Mouse (Mus musculus): ENCODE data around the gene Zfpm1. TPM values are rescaled to one million over a fixed set of nuclear protein-coding genes. Genes with fewer than 3 reads are reported as not detected.

Zfpm1 gene
- total RNA-seq, 1 experiment from 2014 or later = 72.2 TPM

DNA sequence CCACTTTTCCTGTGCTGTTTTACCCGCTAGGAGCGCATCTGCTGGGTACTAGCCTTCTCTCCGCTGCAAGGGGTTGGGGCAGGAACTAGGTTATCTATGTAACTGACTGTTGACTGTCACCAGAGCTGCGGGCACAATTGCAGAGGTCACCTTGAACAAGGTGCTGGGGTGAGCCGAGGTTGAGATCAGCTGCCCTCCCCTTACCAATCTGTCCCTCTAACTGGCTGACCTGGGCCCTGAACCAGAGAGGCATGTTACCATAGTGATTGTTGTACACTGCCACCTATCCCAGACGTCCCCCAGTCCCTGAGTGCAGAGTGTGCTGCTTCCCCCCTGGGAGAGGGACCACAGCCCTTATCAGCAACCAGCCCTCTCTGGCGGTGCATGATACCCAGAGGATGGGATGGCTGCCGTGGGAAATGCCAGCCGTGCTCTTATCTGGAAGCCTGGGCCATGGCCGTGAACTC is 39.5 kb downstream of the Zfpm1 start:
- ATAC-seq (replicated peaks; ENCODE audit: low read depth, poor library complexity, severe bottlenecking) = peak; percentile 62

DNA sequence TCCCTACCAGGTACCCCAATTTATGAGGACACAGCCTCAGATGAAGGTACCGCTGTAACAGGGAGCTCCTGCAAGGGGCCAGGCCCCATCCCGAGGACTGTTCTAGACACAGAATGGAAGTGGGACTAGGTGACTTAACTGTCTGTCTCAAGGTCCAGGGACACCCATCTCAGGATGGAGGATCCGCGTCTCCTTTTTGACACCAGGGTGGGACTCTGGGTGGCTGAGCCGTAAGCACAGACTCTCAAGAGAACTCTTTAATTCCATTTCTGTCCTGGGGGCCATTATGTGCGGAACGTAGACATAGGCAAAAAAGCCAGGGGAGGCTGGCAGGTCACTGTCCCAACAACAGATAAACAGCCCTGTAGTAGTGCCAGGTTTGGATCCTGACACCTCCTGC is 40.2 kb downstream of the Zfpm1 start:
- ATAC-seq (replicated peaks; ENCODE audit: low read depth, poor library complexity, severe bottlenecking) = no peak

DNA sequence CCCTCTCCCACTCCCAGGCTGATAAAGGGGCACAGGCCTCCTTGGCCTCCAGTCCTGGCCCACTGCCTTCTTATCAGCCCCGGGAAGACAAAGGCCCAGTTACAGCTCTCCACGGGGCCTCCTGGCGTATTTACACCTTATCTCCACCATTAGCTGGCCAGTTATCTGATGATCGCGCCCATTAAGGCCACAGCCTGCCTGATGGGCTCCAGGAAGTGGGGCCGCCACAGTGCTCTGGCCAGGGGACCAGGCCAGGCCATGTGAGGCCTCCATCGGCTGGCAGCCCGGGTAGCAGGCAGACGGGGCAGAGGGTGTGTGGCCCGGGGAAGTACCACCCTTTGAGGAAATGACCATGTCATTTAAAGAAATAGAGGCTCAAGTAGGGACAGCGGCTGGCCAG is 40.9 kb downstream of the Zfpm1 start:
- ATAC-seq (replicated peaks; ENCODE audit: low read depth, poor library complexity, severe bottlenecking) = no peak

DNA sequence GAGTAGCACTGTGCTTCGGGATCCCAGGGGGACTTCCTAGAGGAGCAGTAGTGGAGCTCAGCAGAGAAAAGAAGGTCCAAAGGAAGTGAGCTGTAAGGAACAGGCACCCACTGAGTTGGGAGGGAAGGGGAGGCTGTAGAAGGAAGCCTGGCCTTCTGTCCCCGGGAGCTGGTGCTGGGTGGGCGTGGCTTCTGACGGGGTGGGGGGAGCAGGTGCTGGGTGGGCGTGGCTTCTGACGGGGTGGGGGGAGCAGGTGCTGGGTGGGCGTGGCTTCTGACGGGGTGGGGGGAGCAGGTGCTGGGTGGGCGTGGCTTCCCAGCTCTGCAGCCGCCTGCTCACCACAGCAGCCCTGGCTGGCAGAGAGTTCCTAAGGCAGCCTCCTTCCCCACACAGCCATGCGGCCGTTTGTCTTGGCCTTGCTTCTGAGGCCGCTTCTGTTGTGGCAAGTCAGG is 42.0 kb downstream of the Zfpm1 start:
- ATAC-seq (replicated peaks; ENCODE audit: low read depth, poor library complexity, severe bottlenecking) = peak; percentile 22; the same call in 1 of the 2 replicates

DNA sequence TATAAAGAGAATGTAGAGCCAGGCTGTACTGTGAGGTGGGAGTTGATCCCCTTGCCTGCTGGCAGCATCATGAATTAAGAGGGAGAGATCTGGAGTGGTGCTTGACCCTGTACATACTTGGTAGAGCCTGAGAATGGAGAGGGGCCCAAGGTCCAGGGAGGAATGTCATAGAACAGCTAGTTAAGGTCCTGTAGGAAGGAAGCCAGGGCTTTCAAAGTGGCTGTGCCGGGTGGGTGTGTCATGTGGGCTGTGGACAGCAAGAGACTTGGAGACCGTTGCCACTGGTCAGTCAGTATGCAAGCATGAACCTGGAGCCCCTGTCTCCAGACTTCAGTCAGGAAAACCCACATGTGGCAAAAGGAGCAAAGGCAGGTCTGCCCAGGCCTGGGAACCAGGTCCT is 43.3 kb downstream of the Zfpm1 start:
- no peak for ATAC-seq (replicated peaks; ENCODE audit: low read depth, poor library complexity, severe bottlenecking)

DNA sequence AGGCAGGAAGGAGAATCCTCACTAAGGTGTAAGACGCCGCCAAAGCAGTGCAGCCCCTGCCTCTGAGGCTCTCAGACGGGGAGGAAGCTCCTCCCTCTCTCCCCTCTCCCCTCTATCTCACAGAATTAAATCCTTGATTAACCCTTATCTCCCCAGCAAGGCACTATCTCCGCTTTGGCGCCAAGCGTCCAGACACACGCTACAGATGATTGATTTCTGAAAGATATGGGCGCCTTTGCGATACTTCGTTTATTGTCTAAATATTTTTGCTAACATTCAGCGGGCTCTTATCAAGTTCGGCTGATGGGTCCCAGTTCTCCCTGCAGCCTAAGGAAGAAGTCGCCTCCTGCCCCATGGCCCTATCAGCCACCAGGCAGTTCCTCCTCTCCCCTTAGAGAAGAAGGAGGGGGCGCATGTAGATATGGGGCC is 44.2 kb downstream of the Zfpm1 start:
- no peak for ATAC-seq (replicated peaks; ENCODE audit: low read depth, poor library complexity, severe bottlenecking)

DNA sequence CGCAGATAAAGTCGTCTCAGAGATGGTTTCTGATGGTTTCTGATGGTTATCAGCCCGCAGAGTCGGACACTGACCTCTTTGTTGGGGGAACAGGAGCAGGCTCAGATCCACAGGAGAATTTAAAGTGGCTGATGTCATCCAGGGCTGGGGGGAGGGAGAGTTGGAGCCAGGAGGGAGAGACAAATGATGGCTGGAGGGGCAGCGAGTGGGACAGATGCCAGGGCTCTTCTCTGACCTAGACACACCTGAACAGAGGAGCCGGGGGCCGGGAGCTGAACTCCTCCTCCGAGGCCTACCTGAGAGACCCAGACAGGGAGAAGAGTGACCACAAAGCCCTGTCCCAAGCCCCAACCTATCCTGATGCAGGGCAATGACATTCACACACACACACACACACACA is 47.1 kb downstream of the Zfpm1 start:
- ATAC-seq (replicated peaks; ENCODE audit: low read depth, poor library complexity, severe bottlenecking) = no peak

DNA sequence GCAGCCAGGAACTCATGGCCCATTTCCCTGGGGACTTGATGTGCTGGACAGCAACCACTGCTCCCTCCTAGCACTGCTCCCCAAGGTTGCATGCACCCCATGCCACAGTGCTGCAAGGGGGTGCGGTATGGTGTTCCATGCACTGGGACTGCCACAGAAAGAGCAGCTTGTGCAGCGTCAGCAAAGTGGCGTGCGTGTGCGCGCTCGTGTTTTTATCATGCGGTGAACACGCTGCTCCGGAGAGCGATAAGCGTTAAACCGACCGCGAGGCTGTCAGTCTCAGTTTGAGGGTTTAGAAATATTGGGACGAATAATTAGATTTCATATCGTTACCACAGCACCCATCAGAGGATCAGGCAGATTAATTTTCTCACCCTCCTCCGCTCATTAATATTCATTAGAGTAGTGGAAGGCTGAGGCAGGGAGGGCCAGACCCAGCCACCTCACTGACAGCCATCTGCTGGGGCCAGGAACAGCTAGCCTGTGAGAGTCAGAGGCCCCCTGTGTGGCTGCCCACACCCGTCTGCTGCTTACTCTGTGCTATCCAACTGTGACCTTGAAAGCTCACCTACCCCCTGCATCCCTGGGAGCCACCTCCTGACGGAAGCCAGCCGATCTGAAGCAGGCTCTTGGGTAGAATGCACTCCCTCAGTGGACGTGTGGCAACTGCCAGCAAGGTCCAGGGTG is 47.8 kb downstream of the Zfpm1 start:
- ATAC-seq (replicated peaks; ENCODE audit: low read depth, poor library complexity, severe bottlenecking) = peak; percentile 7; the same call in 1 of the 2 replicates

DNA sequence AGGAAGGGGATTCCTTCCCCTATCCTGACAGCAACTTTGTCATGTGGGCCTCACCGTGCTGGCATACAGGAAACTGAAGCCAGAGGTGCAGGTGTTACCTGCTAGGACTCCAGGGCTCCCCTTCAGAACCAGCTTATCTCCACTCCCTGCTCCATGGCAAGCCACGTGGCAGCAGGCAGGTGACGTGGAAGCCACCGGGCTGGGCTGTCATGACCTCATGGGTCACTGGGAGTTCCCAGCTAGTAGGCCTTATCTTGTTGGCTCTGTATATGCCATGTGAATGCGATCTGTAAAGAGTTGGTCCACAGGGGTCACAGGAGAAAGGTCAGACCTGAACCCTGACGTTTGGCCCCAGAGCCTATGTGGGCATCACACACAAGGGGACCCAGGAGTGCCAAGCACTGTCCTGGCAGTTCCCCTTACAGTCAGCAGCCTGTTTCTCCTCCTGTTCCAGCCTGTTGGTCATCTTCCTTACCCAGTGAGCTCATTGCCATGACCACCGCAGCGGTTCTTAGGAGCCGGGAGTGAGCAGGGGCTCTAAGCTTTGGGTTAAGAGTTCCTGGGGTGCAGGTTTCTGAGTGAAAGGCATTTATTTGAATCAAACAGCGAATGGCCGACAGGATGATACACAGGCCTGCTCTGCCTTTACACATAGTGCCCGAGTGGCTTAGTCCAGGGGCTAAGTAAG is 48.6 kb downstream of the Zfpm1 start:
- no peak for ATAC-seq (replicated peaks; ENCODE audit: low read depth, poor library complexity, severe bottlenecking)

DNA sequence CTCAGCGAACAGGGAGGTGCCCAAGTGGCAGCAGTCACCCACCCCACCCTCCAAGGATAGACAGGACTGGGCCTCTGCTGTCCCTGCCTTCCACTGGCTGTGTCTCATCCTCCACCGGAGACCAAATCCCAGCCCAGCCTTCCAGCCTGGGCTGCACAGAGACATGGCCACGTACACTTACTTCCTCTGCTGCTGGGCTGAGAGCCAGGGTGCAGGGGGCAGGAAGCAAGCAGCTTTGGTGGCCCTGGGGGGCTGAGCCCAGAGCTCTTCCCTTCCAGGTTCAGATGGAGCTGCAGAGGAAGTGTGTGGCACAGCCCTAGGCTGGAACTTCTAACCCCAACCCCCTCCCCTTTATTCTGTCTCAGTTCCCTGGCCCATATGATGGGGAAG is 49.2 kb downstream of the Zfpm1 start:
- peak; percentile 26 for ATAC-seq (replicated peaks; ENCODE audit: low read depth, poor library complexity, severe bottlenecking)

DNA sequence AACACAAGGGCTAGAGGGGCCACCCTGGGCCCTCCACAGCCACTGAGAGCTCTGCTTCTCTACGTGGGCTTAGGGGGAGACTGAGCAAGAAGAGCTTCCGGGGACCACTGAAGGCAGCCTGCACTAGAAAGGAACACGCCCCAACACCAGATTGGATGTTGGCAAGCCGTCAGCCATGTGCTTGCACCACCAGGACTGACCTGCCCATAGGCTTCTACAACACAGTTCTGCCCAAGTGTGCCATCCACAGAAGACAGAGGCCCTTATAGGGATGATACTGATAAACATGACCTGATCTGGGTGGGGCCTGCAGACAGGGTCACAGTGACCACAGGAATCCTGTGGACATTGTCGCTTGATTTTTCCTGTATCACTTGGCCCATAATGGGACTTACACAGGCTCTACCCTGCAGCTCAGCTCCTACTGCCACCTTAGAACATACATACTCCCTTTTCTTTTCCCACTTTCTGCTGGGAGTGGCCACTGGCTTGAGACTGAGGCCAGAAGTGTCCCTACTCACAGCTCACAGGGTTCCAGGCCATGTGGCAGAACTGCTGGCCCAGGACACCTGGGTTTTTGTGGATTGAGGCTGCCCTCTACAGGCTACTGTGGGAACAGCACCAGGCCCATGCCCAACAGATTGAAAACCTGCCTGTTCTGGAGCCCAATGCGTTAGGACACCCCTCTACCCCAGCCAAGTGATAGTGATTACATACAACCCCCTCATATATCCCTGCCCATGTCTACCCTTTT is 51.0 kb downstream of the Zfpm1 start:
- peak; percentile 37 for ATAC-seq (replicated peaks; ENCODE audit: low read depth, poor library complexity, severe bottlenecking)

DNA sequence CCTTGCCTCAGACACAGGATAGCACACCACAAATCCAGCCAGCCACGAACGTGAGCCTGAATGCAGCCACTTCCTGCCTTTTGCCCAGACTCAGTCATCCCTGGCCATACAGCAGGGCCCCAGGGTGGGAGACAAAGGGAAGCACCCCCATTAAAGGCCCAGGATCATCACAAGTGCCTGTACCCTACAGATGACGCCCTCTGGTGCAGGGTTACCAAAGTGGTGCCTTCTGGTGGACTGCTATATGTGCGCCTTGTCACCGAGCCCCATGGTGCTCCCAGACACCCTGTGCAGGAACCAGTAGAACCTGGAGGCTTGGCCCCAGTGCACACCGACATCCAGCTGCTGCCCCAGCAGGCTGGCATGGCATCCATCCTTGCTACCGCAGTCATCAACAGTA is 51.6 kb downstream of the Zfpm1 start:
- no peak for ATAC-seq (replicated peaks; ENCODE audit: low read depth, poor library complexity, severe bottlenecking)

DNA sequence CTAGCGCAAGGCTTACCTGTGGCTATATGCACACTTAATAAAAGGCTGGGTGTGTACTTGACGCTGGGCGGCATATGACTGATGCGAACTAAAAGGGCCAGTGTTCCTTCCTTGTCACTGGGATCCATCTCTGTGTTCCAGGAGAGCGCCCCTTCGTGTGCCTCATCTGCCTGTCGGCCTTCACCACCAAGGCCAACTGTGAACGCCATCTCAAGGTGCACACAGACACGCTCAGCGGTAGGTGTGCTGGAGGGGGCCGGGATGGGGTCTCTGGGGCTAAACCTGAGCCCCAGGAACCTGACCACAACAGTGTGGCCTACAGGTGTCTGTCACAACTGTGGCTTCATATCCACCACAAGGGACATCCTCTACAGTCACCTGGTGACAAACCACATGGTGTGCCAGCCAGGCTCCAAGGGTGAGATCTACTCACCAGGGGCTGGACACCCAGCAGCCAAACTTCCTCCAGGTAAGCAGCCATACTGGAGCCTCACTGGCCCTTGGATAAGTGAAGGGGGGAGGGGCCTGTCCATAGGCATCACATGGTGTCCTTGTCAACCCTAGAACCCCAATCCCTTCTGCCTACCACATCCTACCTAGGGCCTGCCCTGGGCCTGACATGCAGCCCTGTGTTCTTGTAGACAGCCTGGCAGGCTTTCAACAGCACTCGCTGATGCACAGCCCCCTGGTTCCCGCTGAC is 53.0 kb downstream of the Zfpm1 start:
- no peak for ATAC-seq (replicated peaks; ENCODE audit: low read depth, poor library complexity, severe bottlenecking)

DNA sequence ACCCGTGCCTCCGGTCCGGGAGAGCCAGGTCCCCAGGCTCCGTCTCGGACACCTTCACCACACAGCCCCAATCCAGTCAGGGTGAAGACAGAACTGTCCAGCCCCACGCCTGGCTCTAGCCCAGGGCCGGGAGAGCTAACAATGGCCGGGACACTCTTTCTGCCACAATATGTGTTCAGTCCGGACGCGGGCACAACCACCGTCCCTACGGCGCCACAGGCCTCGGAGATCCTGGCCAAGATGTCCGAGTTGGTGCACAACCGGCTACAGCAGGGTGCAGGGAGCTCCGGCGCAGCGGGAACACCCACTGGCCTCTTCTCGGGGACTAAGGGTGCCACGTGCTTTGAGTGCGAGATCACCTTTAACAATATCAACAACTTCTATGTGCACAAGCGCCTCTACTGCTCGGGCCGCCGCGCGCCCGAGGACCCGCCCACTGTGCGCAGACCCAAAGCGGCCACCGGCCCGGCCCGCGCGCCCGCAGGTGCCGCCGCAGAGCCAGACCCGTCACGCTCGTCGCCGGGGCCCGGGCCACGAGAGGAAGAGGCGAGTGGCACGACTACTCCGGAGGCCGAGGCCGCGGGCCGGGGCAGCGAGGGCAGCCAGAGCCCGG is 53.8 kb downstream of the Zfpm1 start:
- ATAC-seq (replicated peaks; ENCODE audit: low read depth, poor library complexity, severe bottlenecking) = no peak

DNA sequence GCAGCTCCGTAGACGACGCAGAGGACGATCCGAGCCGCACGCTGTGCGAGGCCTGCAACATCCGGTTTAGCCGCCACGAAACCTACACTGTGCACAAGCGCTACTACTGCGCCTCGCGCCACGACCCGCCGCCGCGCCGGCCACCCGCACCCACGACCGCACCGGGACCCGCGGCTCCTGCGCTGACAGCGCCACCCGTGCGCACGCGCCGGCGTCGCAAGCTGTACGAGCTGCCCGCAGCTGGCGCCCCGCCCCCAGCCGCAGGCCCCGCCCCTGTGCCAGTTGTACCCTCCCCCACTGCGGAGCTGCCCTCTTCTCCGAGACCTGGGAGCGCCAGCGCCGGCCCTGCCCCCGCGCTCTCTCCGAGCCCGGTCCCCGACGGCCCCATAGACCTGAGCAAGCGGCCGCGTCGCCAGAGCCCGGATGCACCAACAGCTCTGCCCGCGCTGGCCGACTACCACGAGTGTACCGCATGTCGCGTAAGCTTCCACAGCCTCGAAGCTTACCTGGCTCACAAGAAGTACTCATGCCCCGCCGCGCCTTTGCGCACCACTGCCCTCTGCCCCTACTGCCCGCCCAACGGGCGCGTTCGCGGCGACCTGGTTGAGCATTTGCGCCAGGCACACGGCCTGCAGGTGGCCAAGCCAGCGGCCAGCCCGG is 54.4 kb downstream of the Zfpm1 start:
- ATAC-seq (replicated peaks; ENCODE audit: low read depth, poor library complexity, severe bottlenecking) = no peak

DNA sequence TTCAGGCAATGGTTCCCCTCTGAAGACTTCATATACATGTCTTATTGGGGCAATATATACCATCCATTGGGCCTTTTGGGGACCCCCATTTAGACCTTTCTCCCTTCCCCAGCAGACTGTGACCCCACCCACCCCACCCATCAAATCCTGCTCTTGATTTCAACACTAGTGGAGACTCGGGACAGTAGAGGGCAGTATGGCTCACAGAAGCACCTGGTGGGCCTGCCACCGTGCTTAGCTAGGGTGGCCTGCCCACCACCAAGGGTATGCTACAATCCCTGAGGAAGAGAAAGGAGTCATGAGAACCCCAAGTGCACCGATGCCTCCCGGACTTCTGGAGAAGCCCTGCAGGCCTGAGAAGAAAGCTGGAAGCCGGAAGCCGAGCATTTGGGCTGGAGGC is 56.9 kb downstream of the Zfpm1 start:
- no peak for ATAC-seq (replicated peaks; ENCODE audit: low read depth, poor library complexity, severe bottlenecking)

DNA sequence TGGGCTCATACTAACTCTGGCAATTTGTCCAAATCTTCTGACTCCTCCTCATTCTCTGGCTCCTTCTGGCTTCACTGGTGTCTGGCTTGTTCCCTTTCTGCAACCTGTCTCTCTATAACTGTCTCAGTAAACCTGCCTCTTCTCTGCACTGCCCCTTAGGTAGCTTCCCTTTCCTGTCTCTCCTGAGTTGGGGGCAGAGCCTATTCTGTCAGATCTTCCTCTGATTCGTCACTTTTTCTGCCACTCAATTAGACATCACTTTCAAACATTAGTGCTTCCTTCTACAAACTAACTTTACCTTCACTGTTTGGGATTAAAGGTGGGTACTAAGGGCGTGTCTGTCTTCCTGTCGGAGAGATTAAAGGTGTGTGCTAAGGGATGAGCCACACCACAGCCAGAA is 58.8 kb downstream of the Zfpm1 start:
- ATAC-seq (replicated peaks; ENCODE audit: low read depth, poor library complexity, severe bottlenecking) = no peak

DNA sequence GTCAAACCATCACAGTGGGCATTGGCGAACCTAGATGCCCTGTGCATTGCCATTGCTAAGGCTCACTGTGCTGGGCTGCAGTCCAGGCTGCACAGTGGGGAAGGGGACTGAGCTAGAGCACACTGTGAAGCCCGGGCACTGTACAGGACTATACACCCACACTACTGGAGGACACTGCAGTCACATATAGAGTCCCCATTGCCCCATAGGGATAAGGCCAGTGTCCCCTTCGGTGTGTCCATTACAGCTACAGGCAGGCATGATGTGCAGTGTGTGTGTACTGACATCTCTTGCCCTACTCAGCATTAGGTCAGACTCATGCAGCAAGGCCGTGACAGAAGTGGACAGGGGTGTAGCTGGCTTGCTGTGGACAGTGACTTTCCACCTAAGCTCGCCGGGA is 59.8 kb downstream of the Zfpm1 start:
- ATAC-seq (replicated peaks; ENCODE audit: low read depth, poor library complexity, severe bottlenecking) = no peak

DNA sequence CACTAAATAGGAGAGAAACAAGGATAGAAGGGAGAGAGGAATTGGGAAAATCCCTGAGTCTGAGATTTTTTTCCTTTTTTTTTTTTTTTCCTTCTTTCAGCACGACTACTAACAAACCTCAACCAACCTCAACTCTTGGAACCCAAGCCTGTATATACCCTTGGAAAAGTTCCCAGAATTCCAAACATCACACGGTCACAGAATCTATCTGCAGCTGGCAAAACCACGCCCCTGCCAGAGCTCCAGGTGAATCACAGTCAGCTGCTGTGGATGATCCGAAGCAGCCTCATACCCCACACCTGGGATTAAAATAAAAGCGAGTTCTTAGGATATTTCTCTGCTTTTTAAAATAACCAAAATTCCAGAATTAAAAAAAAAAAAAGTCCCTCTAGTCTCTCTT is 60.4 kb downstream of the Zfpm1 start:
- no peak for ATAC-seq (replicated peaks; ENCODE audit: low read depth, poor library complexity, severe bottlenecking)

All from common myeloid progenitor, adult 5-6 weeks (primary cell).